Mouse (Mus musculus): ENCODE results near the gene Pts.

Pts gene

DNA sequence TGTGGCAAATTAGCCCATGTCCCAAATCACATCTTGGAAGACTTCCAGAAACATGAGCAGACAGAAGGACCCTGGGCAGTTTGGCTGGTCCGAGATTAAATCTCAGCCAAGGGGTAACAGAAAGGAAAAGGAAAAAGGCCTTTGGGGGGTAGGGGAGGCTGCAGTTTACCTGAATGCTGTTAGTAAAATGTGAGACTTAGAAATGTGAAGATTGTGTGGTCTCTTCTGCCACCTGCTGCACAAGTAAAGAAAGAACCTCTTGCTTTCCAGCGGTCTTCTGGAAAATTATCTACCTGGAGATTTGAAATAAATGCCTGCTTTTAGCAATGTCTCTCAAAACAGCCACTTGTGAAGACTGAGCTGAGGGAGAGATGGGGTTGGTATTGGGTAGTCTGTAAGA lies 2.4 kb upstream of the Pts start:
- DNase-seq (ENCODE audit: low spot score), result no peak

GRCm38 (mm10) chr9:50527860-50528259 lies 664 bp downstream of the Pts start:
- no peak for DNase-seq (ENCODE audit: low spot score)

- no peak for DNase-seq (ENCODE audit: low spot score)
Measured at GRCm38 (mm10) chr9:50525585-50525984, 2.9 kb downstream of the Pts start.

DNA sequence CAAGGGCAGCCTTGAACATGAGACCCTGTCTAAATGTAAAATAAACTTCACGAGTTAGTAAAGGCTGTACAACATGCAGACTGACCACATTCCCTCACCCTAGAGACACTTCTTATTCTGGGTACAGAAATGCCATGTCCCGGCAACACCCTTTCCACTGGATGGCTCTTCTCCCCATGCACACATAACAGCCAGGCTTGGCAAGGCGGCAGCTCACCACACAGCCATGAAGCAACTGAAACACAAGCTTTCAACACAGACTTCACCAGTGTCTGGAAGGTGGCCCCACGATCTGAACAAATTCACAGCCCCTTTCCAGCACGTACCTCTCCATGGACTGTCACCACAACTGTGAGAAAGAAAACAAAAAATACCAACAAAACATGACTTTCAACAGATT lies 3.6 kb downstream of the Pts start:
- DNase-seq (ENCODE audit: low spot score), result no peak

GRCm38 (mm10) chr9:50522574-50522973 lies 6.0 kb downstream of the Pts start:
- no peak for DNase-seq (ENCODE audit: low spot score)

DNA sequence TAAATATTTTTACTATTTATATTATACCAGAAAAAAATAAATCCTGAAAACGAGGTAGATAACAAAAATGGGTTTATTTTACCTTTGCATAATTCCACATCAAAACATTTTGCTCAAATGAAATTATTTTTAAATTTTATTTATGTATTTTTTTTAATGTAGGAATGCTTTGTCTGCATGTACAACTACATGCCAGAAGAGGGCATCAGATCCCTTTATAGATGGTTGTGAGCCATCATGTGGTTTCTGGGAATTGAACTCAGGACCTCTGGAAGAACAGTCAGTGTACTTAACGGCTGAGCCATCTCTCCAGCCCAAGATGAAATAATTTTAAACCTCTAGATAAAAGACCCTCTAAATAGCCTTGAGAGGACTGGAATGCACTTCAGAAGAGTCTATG lies 7.0 kb downstream of the Pts start:
- DNase-seq (ENCODE audit: low spot score), result no peak

DNA sequence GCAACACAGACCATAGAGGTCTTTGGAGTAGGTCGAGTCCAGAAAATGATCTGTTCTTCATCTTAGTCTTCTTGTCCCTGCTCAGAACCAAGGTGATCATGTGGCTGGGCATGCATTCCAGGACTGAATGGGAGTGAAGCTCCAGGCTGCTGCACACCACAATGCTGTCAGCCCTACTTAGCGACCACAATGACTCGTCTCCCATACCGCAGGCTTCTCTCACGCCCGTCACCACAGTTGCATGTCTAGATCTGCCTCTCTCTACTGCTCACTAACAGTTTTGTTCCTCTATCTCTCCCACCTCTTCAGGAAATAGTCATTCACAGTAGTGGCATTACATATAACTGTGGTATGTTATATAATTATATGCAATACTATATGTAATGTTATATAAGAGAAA lies 7.8 kb downstream of the Pts start:
- DNase-seq (ENCODE audit: low spot score), result no peak

DNA sequence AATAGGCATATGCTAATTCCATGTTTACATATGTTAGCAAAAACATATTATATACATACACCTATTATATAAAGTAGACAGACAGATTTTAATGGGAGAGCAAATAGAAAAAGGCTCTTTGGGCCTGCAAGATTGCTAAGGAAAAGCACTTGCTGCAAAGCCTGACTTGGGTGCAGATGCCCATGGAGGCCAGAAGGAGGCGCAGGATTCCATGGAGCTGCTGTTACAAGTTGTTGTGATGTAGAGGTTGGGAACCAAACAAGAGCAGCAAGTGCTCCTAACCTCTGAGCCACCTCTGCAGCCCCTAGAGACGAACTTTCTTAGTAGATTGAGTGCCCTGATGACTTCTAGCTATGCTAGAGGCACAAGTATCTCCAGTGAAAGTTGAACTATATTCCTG lies 9.7 kb downstream of the Pts start:
- DNase-seq (ENCODE audit: low spot score), result no peak

DNA sequence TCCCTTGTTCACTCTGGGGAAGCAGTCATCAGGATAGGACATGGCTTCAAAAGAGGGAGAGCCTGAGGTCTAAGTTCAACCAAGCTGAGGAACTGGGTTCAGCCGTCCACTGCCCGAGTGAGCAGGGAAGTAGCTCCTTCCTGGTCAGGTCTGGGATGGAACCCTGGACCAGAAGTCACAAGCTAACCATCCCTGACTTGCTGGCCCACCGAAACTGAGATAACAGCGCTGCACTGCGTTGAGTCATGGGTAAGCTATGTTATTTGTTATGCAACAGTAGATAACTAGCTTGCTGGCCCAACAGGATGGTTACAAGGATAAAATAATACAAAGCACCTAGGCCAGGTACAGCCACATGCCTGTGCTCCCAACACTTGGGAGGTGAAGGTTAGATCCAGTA lies 13.1 kb downstream of the Pts start:
- no peak for DNase-seq (ENCODE audit: low spot score)

GRCm38 (mm10) chr9:50507570-50507969 lies 21.0 kb downstream of the Pts start:
- no peak for DNase-seq (ENCODE audit: low spot score)

- no peak for DNase-seq (ENCODE audit: low spot score)
Measured at GRCm38 (mm10) chr9:50505405-50505804, 23.1 kb downstream of the Pts start.

DNA sequence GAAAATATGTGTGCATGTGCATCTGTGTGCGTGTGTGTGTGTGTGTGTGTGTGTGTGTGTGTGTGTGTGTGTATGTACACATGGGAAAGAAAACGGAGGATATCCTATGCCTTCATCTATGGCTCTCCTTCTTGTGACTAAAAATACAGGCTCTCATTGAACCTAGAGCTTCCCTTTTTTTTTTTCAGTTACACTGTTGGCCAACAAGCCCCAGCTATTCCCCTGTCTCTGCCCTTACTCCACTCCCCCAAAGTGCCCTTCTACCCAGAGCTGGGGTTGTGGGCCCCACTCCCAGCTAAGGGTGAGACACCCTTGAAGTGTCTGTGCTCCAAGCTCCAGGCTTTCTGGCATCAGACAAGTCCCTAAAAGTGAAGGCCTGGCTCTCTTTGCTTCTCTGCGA lies 25.6 kb downstream of the Pts start:
- DNase-seq (ENCODE audit: low spot score), result no peak

DNA sequence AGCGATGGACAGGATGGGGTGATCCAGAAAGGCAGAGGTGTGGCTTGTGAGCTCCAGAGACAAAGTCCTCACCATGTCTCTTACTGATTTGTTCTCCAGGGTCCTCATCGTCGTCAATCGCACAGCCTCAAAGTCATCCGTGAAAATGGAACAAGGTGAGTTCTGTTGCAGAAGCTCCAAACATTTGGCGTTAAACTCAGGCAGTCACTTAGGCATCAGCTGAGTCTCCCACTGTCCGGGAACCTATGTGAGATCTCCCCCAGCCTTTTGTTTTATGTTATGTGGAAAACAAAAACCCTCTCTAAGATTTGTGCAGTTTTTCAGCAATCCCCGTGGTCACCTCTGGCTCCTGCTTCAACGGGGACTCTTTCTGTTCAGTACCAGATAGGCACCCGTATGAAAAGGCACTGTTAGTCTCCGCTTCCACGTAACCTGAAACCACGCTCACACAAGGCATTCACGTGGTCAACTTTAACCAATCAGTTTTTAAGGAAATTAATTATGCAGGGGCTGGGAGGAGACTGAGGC lies 27.5 kb downstream of the Pts start:
- no peak for DNase-seq (ENCODE audit: low spot score)

- DNase-seq (ENCODE audit: low spot score), result no peak
Measured at GRCm38 (mm10) chr9:50500467-50500973, 28.0 kb downstream of the Pts start.

- no peak for DNase-seq (ENCODE audit: low spot score)
Measured at GRCm38 (mm10) chr9:50499781-50500180, 28.7 kb downstream of the Pts start.

DNA sequence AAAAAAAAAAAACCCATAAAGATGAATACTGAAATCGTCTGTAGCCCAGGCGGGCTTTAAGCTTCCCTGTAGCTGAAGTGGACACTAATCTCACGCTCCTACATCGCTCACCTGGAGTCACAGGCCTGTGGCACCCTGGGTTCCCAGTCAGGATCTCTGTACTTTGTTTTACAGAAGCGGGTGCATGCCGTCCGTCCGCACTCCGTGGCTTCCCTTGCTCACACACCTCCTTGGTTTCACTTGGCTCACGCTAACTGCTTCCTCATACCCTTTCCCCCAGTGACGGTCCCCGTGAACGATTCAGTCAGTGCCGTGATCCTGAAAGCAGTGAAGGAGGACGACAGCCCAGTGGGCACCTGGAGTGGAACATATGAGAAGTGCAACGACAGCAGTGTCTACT lies 29.7 kb downstream of the Pts start:
- no peak for DNase-seq (ENCODE audit: low spot score)

DNA sequence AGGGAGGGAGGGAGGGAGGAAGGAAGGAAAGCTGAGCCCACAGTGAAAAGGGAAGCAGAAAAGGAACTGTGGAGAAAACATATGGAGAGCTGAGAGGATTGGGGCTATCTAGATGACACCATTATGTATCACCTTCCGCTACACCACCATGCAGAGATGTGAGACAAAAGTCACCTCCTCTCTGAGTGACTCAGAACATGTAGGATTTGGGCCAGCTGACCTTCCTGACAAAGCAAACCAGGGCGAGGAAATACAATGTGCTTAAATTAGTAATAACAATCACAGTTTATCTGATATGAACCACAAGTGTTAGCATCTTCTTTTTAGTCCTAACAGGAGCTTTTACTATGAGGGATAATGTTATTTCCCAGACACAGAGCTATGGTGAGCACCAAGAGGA lies 31.0 kb downstream of the Pts start:
- no peak for DNase-seq (ENCODE audit: low spot score)

GRCm38 (mm10) chr9:50497076-50497475 lies 31.4 kb downstream of the Pts start:
- no peak for DNase-seq (ENCODE audit: low spot score)

- DNase-seq (ENCODE audit: low spot score), result no peak
Measured at GRCm38 (mm10) chr9:50496546-50496945, 32.0 kb downstream of the Pts start.

DNA sequence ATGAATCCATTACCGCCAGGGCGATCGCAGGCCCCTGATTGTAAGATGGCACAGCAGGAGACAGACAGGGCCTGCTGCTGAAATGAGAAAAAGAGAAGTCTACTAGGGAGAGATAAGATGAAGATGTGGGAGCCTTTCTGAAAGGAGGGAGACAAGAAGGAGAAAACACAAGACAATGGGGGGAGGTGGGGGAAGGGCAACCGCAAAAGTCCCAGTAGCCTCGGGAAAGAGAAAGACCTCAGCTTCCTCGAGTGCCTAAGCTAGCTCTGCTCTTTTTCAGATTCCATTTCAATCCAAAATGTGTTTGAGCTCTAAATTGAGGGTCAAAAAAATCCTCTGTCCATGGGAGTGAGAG lies 32.4 kb downstream of the Pts start:
- no peak for DNase-seq (ENCODE audit: low spot score)

GRCm38 (mm10) chr9:50495405-50496150 lies 32.9 kb downstream of the Pts start:
- DNase-seq (ENCODE audit: low spot score), result no peak

DNA sequence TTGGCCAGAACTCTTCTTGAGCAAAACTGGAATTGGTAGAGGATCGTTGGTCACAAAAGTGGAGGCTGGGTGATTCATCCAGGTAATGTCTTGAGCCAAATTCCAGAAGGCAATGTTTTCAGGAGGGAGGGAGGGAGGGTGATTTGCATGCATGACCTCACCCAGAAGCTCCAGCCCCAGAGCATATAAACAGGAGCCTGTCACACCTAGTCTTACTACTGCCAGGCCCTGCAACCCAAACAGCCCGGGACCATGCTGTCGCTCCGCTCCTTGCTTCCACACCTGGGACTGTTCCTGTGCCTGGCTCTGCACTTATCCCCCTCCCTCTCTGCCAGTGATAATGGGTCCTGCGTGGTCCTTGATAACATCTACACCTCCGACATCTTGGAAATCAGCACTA lies 34.2 kb downstream of the Pts start, which contains the start of gene Plet1:
Gene Plet1 (plus strand): TSS at position 215 of the 400 bp plus-strand sequence.
- no peak for DNase-seq (ENCODE audit: low spot score)

- DNase-seq (ENCODE audit: low spot score), result no peak
Measured at GRCm38 (mm10) chr9:50493777-50494176, 34.7 kb downstream of the Pts start.

- DNase-seq (ENCODE audit: low spot score), result no peak
Measured at GRCm38 (mm10) chr9:50491531-50492045, 36.9 kb downstream of the Pts start.
